Mouse (Mus musculus) cerebellum, adult 2 months (tissue): ENCODE results near the gene Cd80.

Source experiments
- CTCF ChIP-seq: fragments of 200-500 bp; IDR thresholded peaks from 2 replicates; pipeline ENCODE4 v1.5.1; 2011; ENCODE audit warnings: low read depth, mild to moderate bottlenecking, control low read depth, low read length, moderate library complexity, borderline replicate concordance; ENCODE audit not compliant: insufficient read depth
- POLR2A ChIP-seq: fragments of 200-500 bp; IDR thresholded peaks from 2 replicates; pipeline ENCODE4 v1.6.1; 2011; ENCODE audit warnings: low read length, control low read depth, borderline replicate concordance; ENCODE audit not compliant: insufficient read depth

DNA sequence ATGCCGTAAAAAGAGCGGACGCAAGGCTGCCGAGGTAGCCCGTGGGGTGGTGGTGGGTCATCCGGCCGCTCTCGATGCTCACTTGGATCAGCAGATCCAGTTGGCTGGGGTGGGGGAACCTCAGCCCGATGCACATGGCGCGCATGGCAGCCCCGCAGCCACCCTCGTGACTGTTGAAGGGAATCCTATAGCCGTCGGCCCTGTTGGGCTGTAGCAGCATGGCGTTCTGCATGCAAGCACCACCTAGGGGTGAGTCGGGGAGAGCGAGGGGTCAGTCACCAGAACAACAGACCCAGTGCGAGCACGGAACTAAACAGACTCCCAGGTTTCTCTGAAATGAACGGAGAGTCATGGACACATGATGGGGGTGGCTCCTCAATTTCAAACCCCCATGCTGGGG lies 8.0 kb upstream of the Cd80 start:
- TF ChIP-seq CTCF (no peak), POLR2A (no peak)
